Mouse (Mus musculus) embryonic facial prominence, embryonic 11.5 days (tissue): ENCODE measurements around the gene Ppp1r11. TPM values are rescaled to one million over a fixed set of nuclear protein-coding genes. Genes with fewer than 3 reads are reported as not detected.

Source experiments
- ATAC-seq: fragments of 200-750 bp; cut with Nextera tagmentation; replicated peaks from 2 replicates; pipeline ENCODE4 v1.8.0; 2017; ENCODE audit warnings: low read depth; ENCODE audit not compliant: insufficient number of reproducible peaks, low FRiP score, low TSS enrichment
- DNase-seq: peaks from one replicate; pipeline ENCODE4 v3.0.0-alpha.2; 2015; ENCODE audit warnings: low spot score
- H3K27ac ChIP-seq: fragments of 300-500 bp; sonication (generic); replicated peaks from 2 replicates; pipeline ENCODE4 v1.5.1; 2014; ENCODE audit warnings: mild to moderate bottlenecking, low read depth, low read length, control low read depth
- H3K27me3 ChIP-seq: fragments of 300-500 bp; sonication (generic); 2 replicates; pipeline ENCODE4 v1.6.1; 2014; ENCODE audit warnings: mild to moderate bottlenecking, low read length, moderate library complexity, mixed read lengths; ENCODE audit not compliant: control insufficient read depth, insufficient read depth
- H3K36me3 ChIP-seq: fragments of 300-500 bp; sonication (generic); replicated peaks from 2 replicates; pipeline ENCODE4 v1.6.1; 2014; ENCODE audit warnings: low read depth, mild to moderate bottlenecking, low read length, moderate library complexity, mixed read lengths; ENCODE audit not compliant: control insufficient read depth, insufficient read depth
- H3K4me1 ChIP-seq: fragments of 300-500 bp; sonication (generic); 2 replicates; pipeline ENCODE4 v1.6.1; 2014; ENCODE audit warnings: low read length, mixed read lengths; ENCODE audit not compliant: control insufficient read depth, insufficient read depth
- H3K4me2 ChIP-seq: fragments of 300-500 bp; sonication (generic); 2 replicates; pipeline ENCODE4 v1.6.1; 2014; ENCODE audit warnings: low read depth, mild to moderate bottlenecking, control low read depth, low read length, moderate library complexity
- H3K4me3 ChIP-seq: fragments of 300-500 bp; sonication (generic); 2 replicates; pipeline ENCODE4 v1.5.1; 2014; ENCODE audit warnings: low read depth, low read length, control low read depth
- H3K9ac ChIP-seq: fragments of 300-500 bp; sonication (generic); replicated peaks from 2 replicates; pipeline ENCODE4 v1.6.1; 2014; ENCODE audit warnings: mild to moderate bottlenecking, control low read depth, low read length
- H3K9me3 ChIP-seq: fragments of 300-500 bp; sonication (generic); replicated peaks from 2 replicates; pipeline ENCODE4 v1.6.1; 2016; ENCODE audit warnings: mild to moderate bottlenecking, low read length, inconsistent platforms, mixed read lengths; ENCODE audit not compliant: control insufficient read depth
- WGBS: fragments of 180-500 bp; shearing (Covaris S2); extraction: QIAGEN DNeasy Blood & Tissue Kit; methylation state at CpG from one replicate; pipeline ENCODE4 v1.1.7; 2014; 5-methylcytosine and 5-hydroxymethylcytosine counted together
- polyA plus RNA-seq: library from polyadenylated mRNA; unstranded; fragments of >200 nt; fragmentation: Nextera tagmentation; extraction: Ambion mirVana; gene quantifications from 2 replicates; pipeline ENCODE4 v1.2.1, GENCODE M21; 2014

Gene Ppp1r11
- polyA plus RNA-seq, 1 experiment from 2014 or later: 136 TPM

GRCm38 (mm10) chr17:36953062-36953461 lies 1.5 kb upstream of the Ppp1r11 start:
- ATAC-seq: no peak
- H3K27ac ChIP-seq: no peak overlapping the region
- no peaks in the 10 kb centered on the region for H3K9me3 ChIP-seq
- H3K9ac ChIP-seq: no peak overlapping the region
- no peak for DNase-seq
- no peaks in the 10 kb centered on the region for H3K36me3 ChIP-seq
- no peak overlapping the region for H3K4me2 ChIP-seq
- no peak overlapping the region for H3K4me3 ChIP-seq
- H3K27me3 ChIP-seq: no peaks in the 10 kb centered on the region
- WGBS: 89% methylated on average over 1 of the region's 1 CpGs
- no peaks in the 10 kb centered on the region for H3K4me1 ChIP-seq

- H3K9me3 ChIP-seq: no peaks in the 10 kb centered on the region
- no peak for DNase-seq
Observed at GRCm38 (mm10) chr17:36952631-36953030, 1.1 kb upstream of the Ppp1r11 start.

GRCm38 (mm10) chr17:36949265-36949664 lies 2.3 kb downstream of the Ppp1r11 start:
- Histone ChIP-seq H3K36me3 (no peaks in the 10 kb centered on the region), H3K4me1 (no peaks in the 10 kb centered on the region), H3K27me3 (peaks cover 17% of the 10 kb centered on the region), H3K9me3 (no peaks in the 10 kb centered on the region), H3K4me3 (no peak overlapping the region), H3K9ac (no peak overlapping the region), H3K4me2 (no peak overlapping the region), H3K27ac (no peak overlapping the region)
- no peak for ATAC-seq
- DNase-seq: no peak
- 92% methylated on average over 8 of the region's 8 CpGs for WGBS

More at GRCm38 (mm10) chr17:36952631-36953030, 1.1 kb upstream of the Ppp1r11 start:
- no peaks in the 10 kb centered on the region for H3K27me3 ChIP-seq
- H3K27ac ChIP-seq: no peak overlapping the region
- ATAC-seq: no peak
- no peak overlapping the region for H3K4me2 ChIP-seq
- no peak overlapping the region for H3K4me3 ChIP-seq
- no peaks in the 10 kb centered on the region for H3K4me1 ChIP-seq
- 93% methylated on average over 2 of the region's 2 CpGs for WGBS
- H3K9ac ChIP-seq: no peak overlapping the region
- no peaks in the 10 kb centered on the region for H3K36me3 ChIP-seq

- H3K27me3 ChIP-seq: peaks cover 26% of the 10 kb centered on the region
- ATAC-seq (no peak), DNase-seq (no peak)
- no peak overlapping the region for H3K4me3 ChIP-seq
- H3K27ac ChIP-seq: no peak overlapping the region
- no peaks in the 10 kb centered on the region; the same call in 1 of the 2 replicates for H3K4me1 ChIP-seq
- H3K9ac ChIP-seq: no peak overlapping the region
- 82% methylated on average over 1 of the region's 1 CpGs for WGBS
- H3K9me3 ChIP-seq: no peaks in the 10 kb centered on the region
- H3K36me3 ChIP-seq: no peaks in the 10 kb centered on the region
- H3K4me2 ChIP-seq: no peak overlapping the region
Observed at GRCm38 (mm10) chr17:36948286-36948685, 3.3 kb downstream of the Ppp1r11 start.

GRCm38 (mm10) chr17:36947051-36947819 lies 4.3 kb downstream of the Ppp1r11 start:
- Histone ChIP-seq H3K9me3 (no peaks in the 10 kb centered on the region), H3K27ac (no peak overlapping the region), H3K4me1 (peaks cover 8% of the 10 kb centered on the region), H3K27me3 (peaks cover 36% of the 10 kb centered on the region), H3K4me3 (peak overlapping the region; percentile 48), H3K4me2 (peak overlapping the region; percentile 97), H3K9ac (peak overlapping the region; percentile 68), H3K36me3 (no peaks in the 10 kb centered on the region)
- DNase-seq: peak; percentile 64
- 1% methylated on average over 61 of the region's 62 CpGs for WGBS
- ATAC-seq: peak; percentile 51

- DNase-seq: peak; percentile 26
- no peak for ATAC-seq
Observed at GRCm38 (mm10) chr17:36944121-36944775, 7.3 kb downstream of the Ppp1r11 start.

GRCm38 (mm10) chr17:36943691-36944090 lies 7.8 kb downstream of the Ppp1r11 start:
- no peak overlapping the region for H3K27ac ChIP-seq
- no peak overlapping the region for H3K9ac ChIP-seq
- DNase-seq (no peak), ATAC-seq (no peak)
- WGBS: 24% methylated on average over 5 of the region's 5 CpGs
- no peak overlapping the region; the same call in 1 of the 2 replicates for H3K4me3 ChIP-seq
- no peaks in the 10 kb centered on the region for H3K36me3 ChIP-seq
- H3K9me3 ChIP-seq: no peaks in the 10 kb centered on the region
- peaks cover 8% of the 10 kb centered on the region for H3K4me1 ChIP-seq
- peaks cover 41% of the 10 kb centered on the region for H3K27me3 ChIP-seq
- H3K4me2 ChIP-seq: no peak overlapping the region

More at GRCm38 (mm10) chr17:36944121-36944775, 7.3 kb downstream of the Ppp1r11 start:
- H3K4me2 ChIP-seq: no peak overlapping the region
- H3K9me3 ChIP-seq: no peaks in the 10 kb centered on the region
- peaks cover 41% of the 10 kb centered on the region for H3K27me3 ChIP-seq
- no peak overlapping the region for H3K4me3 ChIP-seq
- WGBS: 21% methylated on average over 9 of the region's 9 CpGs
- no peak overlapping the region for H3K9ac ChIP-seq
- H3K4me1 ChIP-seq: peaks cover 8% of the 10 kb centered on the region
- no peaks in the 10 kb centered on the region for H3K36me3 ChIP-seq
- H3K27ac ChIP-seq: no peak overlapping the region
